Mouse (Mus musculus): ENCODE data around the gene Crtam. TPM values are rescaled to one million over a fixed set of nuclear protein-coding genes. Genes with fewer than 3 reads are reported as not detected.

Gene Crtam
- polyA plus RNA-seq, 1 experiment from 2014 or later: 0.19 TPM

GRCm38 (mm10) chr9:40937425-40937824, 67.0 kb downstream of the Crtam start:
- no peak for ATAC-seq (ENCODE audit: low FRiP score)

GRCm38 (mm10) chr9:40933323-40933722, 71.1 kb downstream of the Crtam start:
- Histone ChIP-seq H3K4me2 (no peak overlapping the region), H3K27me3 (0 out of 2 replicates have a peak, but pooled peaks cover 4% of the 10 kb centered on the region), H3K4me3 (no peak overlapping the region), H3K27ac (no peak overlapping the region), H3K9me3 (no peaks in the 10 kb centered on the region), H3K9ac (no peak overlapping the region), H3K36me3 (no peaks in the 10 kb centered on the region), H3K4me1 (replicated peaks) (no peaks in the 10 kb centered on the region)
- WGBS: 73% methylated on average over 3 of the region's 3 CpGs
- no peak for ATAC-seq (ENCODE audit: low FRiP score)

More at GRCm38 (mm10) chr9:40937425-40937824, 67.0 kb downstream of the Crtam start:
- 68% methylated on average over 7 of the region's 7 CpGs for WGBS
- H3K27ac ChIP-seq: no peak overlapping the region
- no peaks in the 10 kb centered on the region for H3K4me1 ChIP-seq (replicated peaks)
- H3K4me3 ChIP-seq: no peak overlapping the region
- H3K4me2 ChIP-seq: no peak overlapping the region
- no peaks in the 10 kb centered on the region for H3K36me3 ChIP-seq
- no peaks in the 10 kb centered on the region for H3K9me3 ChIP-seq
- H3K9ac ChIP-seq: no peak overlapping the region
- H3K27me3 ChIP-seq: no peaks in the 10 kb centered on the region

- H3K9me3 ChIP-seq: no peaks in the 10 kb centered on the region
- no peaks in the 10 kb centered on the region for H3K4me1 ChIP-seq (replicated peaks)
- H3K4me2 ChIP-seq: no peak overlapping the region
- ATAC-seq (ENCODE audit: low FRiP score): no peak
- 84% methylated on average over 17 of the region's 17 CpGs for WGBS
- no peak overlapping the region for H3K4me3 ChIP-seq
- H3K27ac ChIP-seq: no peak overlapping the region
- H3K9ac ChIP-seq: no peak overlapping the region
- 0 out of 2 replicates have a peak, but pooled peaks cover 4% of the 10 kb centered on the region for H3K27me3 ChIP-seq
- H3K36me3 ChIP-seq: no peaks in the 10 kb centered on the region
Observed at GRCm38 (mm10) chr9:40927351-40927980, 77.0 kb downstream of the Crtam start.

Other genes starting within 250 kb of the Crtam start
- gene Hspa8, start 203.6 kb downstream of the Crtam start, polyA plus RNA-seq (2015; fragmentation: Nextera tagmentation; extraction: Ambion mirVana): 2,762 and 2,865 TPM in 2 replicates
- gene Bsx, start 130.5 kb downstream of the Crtam start, polyA plus RNA-seq (2015; fragmentation: Nextera tagmentation; extraction: Ambion mirVana): not detected in 2 replicates
- gene Jhy, start 40.5 kb downstream of the Crtam start, polyA plus RNA-seq (2015; fragmentation: Nextera tagmentation; extraction: Ambion mirVana): 1.4 and 1.5 TPM in 2 replicates
- 17.3 and 18.2 TPM in 2 replicates for gene Ubash3b, start 157.1 kb upstream of the Crtam start, polyA plus RNA-seq (2015; fragmentation: Nextera tagmentation; extraction: Ambion mirVana)

Data from hindbrain, embryonic 13.5 days (tissue).